ENCODE assay signal across 8 mouse cellular contexts in genomic region chr19:6532656-6533055, GRCm38 (mm10). TPM values are rescaled to one million over a fixed set of nuclear protein-coding genes. Genes with fewer than 3 reads are reported as not detected.
DNase-seq lines count a peak whose midpoint lies in the region; ATAC-seq lines count a peak whose summit lies in the region.

No protein-coding gene starts in this region.

- peak; percentile 53 to 65 for DNase-seq in lung, adult 18-20 months
- no peak for DNase-seq in lung, postnatal 25 days (ENCODE audit: low spot score)
- no peak for DNase-seq in heart, embryonic 10.5 days (ENCODE audit: low spot score)
- no peak for DNase-seq in urinary bladder, postnatal 36 days (ENCODE audit: low spot score in 2 of 2)
- no peak for DNase-seq in gastrocnemius, postnatal 36 days

- 13% methylated on average over 11 of the region's 13 CpGs for WGBS in heart, embryonic 10.5 days
- 9% methylated on average over 13 of the region's 13 CpGs for whole genome bisulfite sequencing in limb, embryonic 13.5 days
- WGBS in stomach, embryonic 16.5 days, result 10% methylated on average over 13 of the region's 13 CpGs

- no peaks in the 10 kb centered on the region for H3K9me3 ChIP-seq in heart, embryonic 10.5 days
- no peaks in the 10 kb centered on the region for H3K9me3 ChIP-seq in limb, embryonic 13.5 days
- H3K9me3 ChIP-seq in stomach, embryonic 16.5 days (replicated peaks; ENCODE audit: control insufficient read depth, low read length), result no peaks in the 10 kb centered on the region

- intact Hi-C loops in gastrocnemius, postnatal 36 days (cut with DNase I), result no loop called here

- H3K4me3 ChIP-seq in heart, embryonic 10.5 days, result peak overlapping the region; percentile 65
- peak overlapping the region; percentile 46; the same call in 1 of the 2 replicates for H3K4me3 ChIP-seq in limb, embryonic 13.5 days
- H3K4me3 ChIP-seq in stomach, embryonic 16.5 days (replicated peaks; ENCODE audit: low read length), result peak overlapping the region; percentile 46

- no peak overlapping the region for H3K27ac ChIP-seq in heart, embryonic 10.5 days
- no peak overlapping the region for H3K27ac ChIP-seq in limb, embryonic 13.5 days
- no peak overlapping the region for H3K27ac ChIP-seq in stomach, embryonic 16.5 days (ENCODE audit: low read length)

- ATAC-seq in limb, embryonic 13.5 days (ENCODE audit: low FRiP score, low read depth), result no peak
- ATAC-seq in stomach, embryonic 16.5 days (ENCODE audit: insufficient read depth, low FRiP score), result no peak
- no peak for ATAC-seq in monocyte, adult 5-6 weeks (replicated peaks; ENCODE audit: insufficient number of reproducible peaks, low FRiP score, low TSS enrichment, poor library complexity, severe bottlenecking)

- peak overlapping the region; percentile 83 for H3K4me2 ChIP-seq in limb, embryonic 13.5 days (replicated peaks)
- peak overlapping the region; percentile 74 for H3K4me2 ChIP-seq in stomach, embryonic 16.5 days (ENCODE audit: low read depth, low read length)

- H3K4me1 ChIP-seq in heart, embryonic 10.5 days, result peaks cover 39% of the 10 kb centered on the region
- peaks cover 20% of the 10 kb centered on the region for H3K4me1 ChIP-seq in limb, embryonic 13.5 days
- H3K4me1 ChIP-seq in stomach, embryonic 16.5 days (ENCODE audit: control insufficient read depth, insufficient read depth, low read length), result peaks cover 27% of the 10 kb centered on the region

- H3K9ac ChIP-seq in limb, embryonic 13.5 days, result no peak overlapping the region
- peak overlapping the region; percentile 60; the same call in 1 of the 2 replicates for H3K9ac ChIP-seq in stomach, embryonic 16.5 days (ENCODE audit: low read length)

- peaks cover 86% of the 10 kb centered on the region for H3K27me3 ChIP-seq in heart, embryonic 10.5 days (ENCODE audit: insufficient read depth, poor library complexity, severe bottlenecking)
- peaks cover 89% of the 10 kb centered on the region for H3K27me3 ChIP-seq in limb, embryonic 13.5 days
- H3K27me3 ChIP-seq in stomach, embryonic 16.5 days (ENCODE audit: control insufficient read depth, insufficient read depth, low read length), result peaks cover 22% of the 10 kb centered on the region

- H3K36me3 ChIP-seq in heart, embryonic 10.5 days, result no peaks in the 10 kb centered on the region
- no peaks in the 10 kb centered on the region for H3K36me3 ChIP-seq in limb, embryonic 13.5 days
- no peaks in the 10 kb centered on the region for H3K36me3 ChIP-seq in stomach, embryonic 16.5 days (ENCODE audit: control insufficient read depth, insufficient read depth, low read length)

RNA-seq across cellular contexts. Expression of gene Slc22a12, which starts 10.2 kb away (rescaled TPM):
- polyA plus RNA-seq in heart, embryonic 10.5 days (2016; fragmentation: Nextera tagmentation; extraction: Ambion mirVana), result not detected in 2 replicates
- polyA plus RNA-seq in limb, embryonic 13.5 days (2015; fragmentation: Nextera tagmentation; extraction: Ambion mirVana), result not detected in 2 replicates
- not detected in 2 replicates for polyA plus RNA-seq in stomach, embryonic 16.5 days (2015; fragmentation: Nextera tagmentation; extraction: Ambion mirVana)
- total RNA-seq in monocyte, adult 5-6 weeks (2017), result not detected in 3 replicates
- total RNA-seq in gastrocnemius, postnatal 36 days (2021), result not detected

Comparison
In these comparisons a context has a peak if more than half of its experiments do, and no peak if none do; other contexts are left out.
1. DNase-seq: peak in lung, adult 18-20 months (2 of 2); none in lung, postnatal 25 days (single experiment), heart, embryonic 10.5 days (single experiment), urinary bladder, postnatal 36 days (0 of 2) and gastrocnemius, postnatal 36 days (0 of 2).
2. Peak in every context shown above with its lines, with median percentiles within 50 percentile points of each other: H3K4me3 ChIP-seq.